Mouse (Mus musculus): Measurements from ENCODE around the gene Cnpy2. TPM values are rescaled to one million over a fixed set of nuclear protein-coding genes. Genes with fewer than 3 reads are reported as not detected.
"Not testable (repeated sequence)": the region's sequence is repeated elsewhere in the genome, so short reads cannot be mapped to it uniquely, and the experiment has no call there.

Cnpy2 gene
- polyA plus RNA-seq, 1 experiment from 2014 or later: 239 TPM

DNA sequence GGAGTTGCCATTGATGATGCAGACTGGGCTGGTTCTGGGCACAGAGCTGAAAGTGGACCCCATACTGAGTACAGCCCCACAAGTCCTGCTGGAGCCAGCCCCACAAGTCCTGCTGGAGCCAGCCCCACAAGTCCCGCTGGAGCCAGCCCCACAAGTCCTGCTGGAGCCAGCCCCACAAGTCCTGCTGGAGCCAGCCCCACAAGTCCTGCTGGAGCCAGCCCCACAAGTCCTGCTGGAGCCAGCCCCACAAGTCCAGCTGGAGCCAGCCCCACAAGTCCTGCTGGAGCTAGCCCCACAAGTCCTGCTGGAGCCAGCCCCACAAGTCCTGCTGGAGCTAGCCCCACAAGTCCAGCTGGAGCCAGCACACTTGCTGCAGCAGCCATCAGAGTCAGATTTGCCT, 31.7 kb upstream of the Cnpy2 start:
- not testable (repeated sequence) for H3K9me3 ChIP-seq (ENCODE audit: control insufficient read depth, low read length); H3K4me3 ChIP-seq (ENCODE audit: low read depth, low read length); H3K9ac ChIP-seq (ENCODE audit: low read length); H3K4me2 ChIP-seq; H3K27ac ChIP-seq (ENCODE audit: low read depth, low read length); ATAC-seq (ENCODE audit: low FRiP score); H3K36me3 ChIP-seq (ENCODE audit: control insufficient read depth, insufficient read depth, low read length); H3K4me1 ChIP-seq (ENCODE audit: control insufficient read depth, insufficient read depth, low read length); DNase-seq (ENCODE audit: low spot score, missing footprints); H3K27me3 ChIP-seq (ENCODE audit: control insufficient read depth, insufficient read depth, low read length)
- WGBS: 58% methylated on average over 1 of the region's 1 CpGs

- no peaks in the 10 kb centered on the region for H3K27me3 ChIP-seq (ENCODE audit: control insufficient read depth, insufficient read depth, low read length)
- no peak overlapping the region for H3K9ac ChIP-seq (ENCODE audit: low read length)
- no peak for ATAC-seq (ENCODE audit: low FRiP score)
- H3K4me1 ChIP-seq (ENCODE audit: control insufficient read depth, insufficient read depth, low read length): no peaks in the 10 kb centered on the region
- WGBS: 82% methylated on average over 13 of the region's 13 CpGs
- H3K9me3 ChIP-seq (ENCODE audit: control insufficient read depth, low read length): no peaks in the 10 kb centered on the region
- H3K27ac ChIP-seq (ENCODE audit: low read depth, low read length): no peak overlapping the region
- no peaks in the 10 kb centered on the region for H3K36me3 ChIP-seq (ENCODE audit: control insufficient read depth, insufficient read depth, low read length)
- no peak overlapping the region for H3K4me3 ChIP-seq (ENCODE audit: low read depth, low read length)
- no peak for DNase-seq (ENCODE audit: low spot score, missing footprints)
- no peak overlapping the region for H3K4me2 ChIP-seq
Observed at GRCm38 (mm10) chr10:128296370-128297090, 25.7 kb upstream of the Cnpy2 start.

- H3K4me1 ChIP-seq (ENCODE audit: control insufficient read depth, insufficient read depth, low read length): peaks cover 1% of the 10 kb centered on the region
- H3K4me3 ChIP-seq (ENCODE audit: low read depth, low read length): no peak overlapping the region
- DNase-seq (ENCODE audit: low spot score, missing footprints) (no peak), ATAC-seq (ENCODE audit: low FRiP score) (no peak)
- H3K9me3 ChIP-seq (ENCODE audit: control insufficient read depth, low read length): no peaks in the 10 kb centered on the region
- no peaks in the 10 kb centered on the region for H3K27me3 ChIP-seq (ENCODE audit: control insufficient read depth, insufficient read depth, low read length)
- H3K36me3 ChIP-seq (ENCODE audit: control insufficient read depth, insufficient read depth, low read length): no peaks in the 10 kb centered on the region
- no peak overlapping the region for H3K4me2 ChIP-seq
- 93% methylated on average over 4 of the region's 4 CpGs for WGBS
- H3K27ac ChIP-seq (ENCODE audit: low read depth, low read length): no peak overlapping the region
- no peak overlapping the region for H3K9ac ChIP-seq (ENCODE audit: low read length)
Observed at GRCm38 (mm10) chr10:128297221-128297620, 25.0 kb upstream of the Cnpy2 start.

DNA sequence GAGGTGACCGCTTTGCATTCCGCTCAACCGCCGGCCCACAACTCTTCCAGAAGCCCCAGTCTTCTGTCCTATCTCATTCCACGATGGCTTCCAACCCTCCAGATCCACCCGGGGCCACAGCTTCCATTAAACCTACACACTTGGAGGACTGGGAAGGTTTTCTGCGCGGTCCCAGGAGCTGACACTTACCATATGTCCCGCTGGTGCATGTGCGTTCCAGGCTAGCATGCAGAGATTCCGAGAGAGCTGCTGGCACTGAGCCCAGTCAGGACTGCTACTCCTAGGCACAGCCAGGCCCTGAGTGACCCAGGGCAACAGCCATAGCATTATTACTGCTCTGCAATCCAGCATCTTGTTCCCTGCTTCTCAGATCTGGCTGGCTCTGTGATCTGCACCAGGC, 24.6 kb upstream of the Cnpy2 start:
- H3K27me3 ChIP-seq (ENCODE audit: control insufficient read depth, insufficient read depth, low read length): no peaks in the 10 kb centered on the region
- no peak overlapping the region for H3K4me3 ChIP-seq (ENCODE audit: low read depth, low read length)
- WGBS: 86% methylated on average over 11 of the region's 11 CpGs
- H3K9ac ChIP-seq (ENCODE audit: low read length): no peak overlapping the region
- ATAC-seq (ENCODE audit: low FRiP score): no peak
- H3K4me1 ChIP-seq (ENCODE audit: control insufficient read depth, insufficient read depth, low read length): peaks cover 5% of the 10 kb centered on the region
- DNase-seq (ENCODE audit: low spot score, missing footprints): no peak
- no peak overlapping the region for H3K4me2 ChIP-seq
- H3K27ac ChIP-seq (ENCODE audit: low read depth, low read length): no peak overlapping the region
- no peaks in the 10 kb centered on the region for H3K9me3 ChIP-seq (ENCODE audit: control insufficient read depth, low read length)
- H3K36me3 ChIP-seq (ENCODE audit: control insufficient read depth, insufficient read depth, low read length): no peaks in the 10 kb centered on the region

DNA sequence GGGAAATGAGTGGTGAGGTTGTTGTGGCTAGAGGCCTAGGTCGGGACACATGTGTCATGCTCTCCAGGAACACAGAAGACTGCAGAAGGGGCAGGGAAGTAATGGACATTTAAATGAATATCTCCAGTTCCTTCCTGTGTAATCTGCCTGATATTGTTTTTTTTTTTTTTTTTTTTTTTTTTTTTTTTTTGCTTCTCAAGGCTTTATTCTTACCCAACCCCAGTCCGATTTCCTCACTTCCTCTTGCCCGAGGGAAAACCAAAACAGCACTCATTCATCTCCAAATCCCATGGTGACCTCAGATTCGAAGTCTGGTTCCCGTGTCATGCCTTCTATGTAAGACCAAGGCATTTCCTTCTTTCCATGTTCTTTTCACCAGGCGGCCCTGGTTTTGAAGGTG, 24.0 kb upstream of the Cnpy2 start:
- 75% methylated on average over 6 of the region's 6 CpGs for WGBS

GRCm38 (mm10) chr10:128298702-128299171, 23.5 kb upstream of the Cnpy2 start, which contains the start of gene Il23a:
Gene Il23a (minus strand): TSS chr10:128298752.
- ATAC-seq (ENCODE audit: low FRiP score) (no peak), DNase-seq (ENCODE audit: low spot score, missing footprints) (no peak)
- H3K27ac ChIP-seq (ENCODE audit: low read depth, low read length): no peak within 1 kb of the TSS
- 83% methylated on average over 11 of the region's 11 CpGs for WGBS
- no peak within 1 kb of the TSS for H3K4me2 ChIP-seq
- H3K9ac ChIP-seq (ENCODE audit: low read length): no peak within 1 kb of the TSS
- peaks cover 5% of the 10 kb centered on the region for H3K4me1 ChIP-seq (ENCODE audit: control insufficient read depth, insufficient read depth, low read length)
- H3K27me3 ChIP-seq (ENCODE audit: control insufficient read depth, insufficient read depth, low read length): no peaks in the 10 kb centered on the region
- no peaks in the 10 kb centered on the region for H3K9me3 ChIP-seq (ENCODE audit: control insufficient read depth, low read length)
- H3K4me3 ChIP-seq (ENCODE audit: low read depth, low read length): no peak within 1 kb of the TSS
- no peaks in the 10 kb centered on the region for H3K36me3 ChIP-seq (ENCODE audit: control insufficient read depth, insufficient read depth, low read length)

More for the DNA sequence above, 24.0 kb upstream of the Cnpy2 start:
- Histone ChIP-seq H3K27ac (ENCODE audit: low read depth, low read length) (no peak overlapping the region), H3K4me2 (no peak overlapping the region), H3K4me3 (ENCODE audit: low read depth, low read length) (no peak overlapping the region), H3K36me3 (ENCODE audit: control insufficient read depth, insufficient read depth, low read length) (no peaks in the 10 kb centered on the region), H3K9me3 (ENCODE audit: control insufficient read depth, low read length) (no peaks in the 10 kb centered on the region), H3K27me3 (ENCODE audit: control insufficient read depth, insufficient read depth, low read length) (no peaks in the 10 kb centered on the region), H3K4me1 (ENCODE audit: control insufficient read depth, insufficient read depth, low read length) (peaks cover 5% of the 10 kb centered on the region), H3K9ac (ENCODE audit: low read length) (no peak overlapping the region)
- ATAC-seq (ENCODE audit: low FRiP score) (no peak), DNase-seq (ENCODE audit: low spot score, missing footprints) (no peak)

DNA sequence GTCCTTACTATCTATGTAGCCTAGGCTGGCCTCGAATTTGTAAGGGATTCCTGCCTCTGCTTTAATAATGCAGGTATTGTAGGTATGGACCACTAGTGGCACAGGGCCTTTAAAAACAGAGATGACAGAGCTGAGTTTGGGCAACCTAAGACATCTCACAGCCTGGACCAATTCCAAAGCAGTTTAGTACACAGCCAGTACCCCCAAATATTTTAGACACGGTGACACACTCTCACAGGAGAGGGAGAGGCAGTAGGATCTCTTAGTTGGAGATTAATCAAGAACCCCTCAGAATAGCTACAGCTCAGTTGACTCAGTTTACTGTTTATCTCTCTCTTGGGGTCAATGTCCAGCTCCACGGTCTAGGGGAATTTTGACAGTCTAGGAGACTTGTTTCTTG, 19.9 kb upstream of the Cnpy2 start:
- DNase-seq (ENCODE audit: low spot score, missing footprints) (no peak), ATAC-seq (ENCODE audit: low FRiP score) (no peak)
- Histone ChIP-seq H3K4me1 (ENCODE audit: control insufficient read depth, insufficient read depth, low read length) (peaks cover 11% of the 10 kb centered on the region), H3K9me3 (ENCODE audit: control insufficient read depth, low read length) (no peaks in the 10 kb centered on the region), H3K4me2 (peak overlapping the region; percentile 65), H3K27me3 (ENCODE audit: control insufficient read depth, insufficient read depth, low read length) (no peaks in the 10 kb centered on the region), H3K9ac (ENCODE audit: low read length) (peak overlapping the region; percentile 73), H3K4me3 (ENCODE audit: low read depth, low read length) (peak overlapping the region; percentile 40), H3K36me3 (ENCODE audit: control insufficient read depth, insufficient read depth, low read length) (no peaks in the 10 kb centered on the region), H3K27ac (ENCODE audit: low read depth, low read length) (peak overlapping the region; percentile 52)
- WGBS: 46% methylated on average over 3 of the region's 3 CpGs

DNA sequence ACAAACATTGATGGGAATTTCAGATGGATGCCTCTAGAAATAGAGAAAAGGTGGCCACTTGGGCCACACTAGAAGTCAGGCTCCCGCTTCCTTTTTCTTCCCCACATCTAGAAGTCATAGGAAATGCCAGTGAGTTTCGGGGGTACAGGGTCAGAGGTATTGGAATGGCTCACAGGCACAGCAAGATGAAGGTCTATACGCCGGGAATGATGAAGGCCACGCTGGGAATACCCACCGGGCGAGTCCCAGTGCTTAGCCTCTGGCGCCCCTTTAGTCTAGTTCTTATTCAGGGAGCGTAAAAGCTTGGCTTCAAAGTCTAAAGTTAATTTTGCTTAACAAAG, 19.5 kb upstream of the Cnpy2 start:
- H3K9ac ChIP-seq (ENCODE audit: low read length): peak overlapping the region; percentile 73
- H3K27me3 ChIP-seq (ENCODE audit: control insufficient read depth, insufficient read depth, low read length): no peaks in the 10 kb centered on the region
- peaks cover 11% of the 10 kb centered on the region for H3K4me1 ChIP-seq (ENCODE audit: control insufficient read depth, insufficient read depth, low read length)
- no peak for DNase-seq (ENCODE audit: low spot score, missing footprints)
- peak; percentile 59 for ATAC-seq (ENCODE audit: low FRiP score)
- no peaks in the 10 kb centered on the region for H3K36me3 ChIP-seq (ENCODE audit: control insufficient read depth, insufficient read depth, low read length)
- H3K4me2 ChIP-seq: peak overlapping the region; percentile 65
- H3K27ac ChIP-seq (ENCODE audit: low read depth, low read length): peak overlapping the region; percentile 52
- 0% methylated on average over 9 of the region's 9 CpGs for WGBS
- no peaks in the 10 kb centered on the region for H3K9me3 ChIP-seq (ENCODE audit: control insufficient read depth, low read length)
- H3K4me3 ChIP-seq (ENCODE audit: low read depth, low read length): peak overlapping the region; percentile 40

DNA sequence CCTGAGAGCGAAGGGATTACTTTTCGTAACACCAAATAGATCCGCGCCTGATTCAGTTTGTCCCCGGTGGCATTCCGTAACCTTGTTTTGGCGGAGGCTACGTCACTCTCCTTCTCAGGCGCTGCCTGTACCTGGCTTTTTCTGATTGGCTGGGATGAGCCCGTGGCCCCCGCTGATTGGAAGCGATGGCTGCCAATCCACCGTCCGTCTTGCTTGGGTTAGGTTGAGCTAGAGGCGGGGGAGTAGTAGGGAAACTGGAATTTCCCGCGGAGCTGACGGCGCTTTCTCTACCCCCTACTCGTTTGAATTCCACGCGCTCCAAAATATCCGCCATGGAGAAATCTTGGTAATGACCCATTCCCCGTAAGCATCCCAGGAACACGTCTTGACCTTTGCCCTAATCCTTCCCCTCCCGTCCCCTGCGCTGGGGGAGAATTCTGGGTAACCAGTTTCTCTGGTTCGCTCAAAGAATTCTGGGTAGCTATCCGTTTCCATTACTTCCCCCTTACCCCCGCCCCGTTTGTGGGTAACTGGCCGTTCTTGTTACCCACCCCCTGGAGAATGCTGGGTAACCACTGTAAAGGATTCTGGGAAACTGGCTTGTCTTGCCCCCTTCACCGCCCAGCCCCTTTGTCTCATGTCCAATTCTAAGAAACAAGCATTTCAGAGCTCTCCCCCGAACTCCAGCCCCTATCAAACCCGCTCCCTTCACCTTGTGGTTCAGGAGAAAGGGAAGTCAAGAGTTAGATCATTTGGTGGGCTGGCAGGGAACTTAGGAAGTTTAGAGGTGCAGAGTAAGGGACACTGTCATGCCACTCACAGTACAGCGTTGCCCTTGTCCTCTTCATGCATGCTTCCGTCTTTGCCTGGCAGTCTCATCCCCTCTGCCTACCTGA, 18.9 kb upstream of the Cnpy2 start, which contains the start of gene Pan2:
Gene Pan2 (plus strand): TSS at position 210 of the 896 bp plus-strand sequence.
- no peaks in the 10 kb centered on the region for H3K27me3 ChIP-seq (ENCODE audit: control insufficient read depth, insufficient read depth, low read length)
- peak within 1 kb of the TSS; percentile 76 for H3K9ac ChIP-seq (ENCODE audit: low read length)
- ATAC-seq (ENCODE audit: low FRiP score): peak; percentile 99
- WGBS: 3% methylated on average over 37 of the region's 37 CpGs
- peaks cover 3% of the 10 kb centered on the region; the same call in 1 of the 2 replicates for H3K36me3 ChIP-seq (ENCODE audit: control insufficient read depth, insufficient read depth, low read length)
- peak within 1 kb of the TSS; percentile 40 for H3K4me3 ChIP-seq (ENCODE audit: low read depth, low read length)
- no peaks in the 10 kb centered on the region for H3K9me3 ChIP-seq (ENCODE audit: control insufficient read depth, low read length)
- peaks cover 11% of the 10 kb centered on the region for H3K4me1 ChIP-seq (ENCODE audit: control insufficient read depth, insufficient read depth, low read length)
- peak within 1 kb of the TSS; percentile 65 for H3K4me2 ChIP-seq
- H3K27ac ChIP-seq (ENCODE audit: low read depth, low read length): peak within 1 kb of the TSS; percentile 73
- DNase-seq (ENCODE audit: low spot score, missing footprints): peak; percentile 100

Data from midbrain, embryonic 11.5 days (tissue).